ENCODE assay signal across 7 mouse cellular contexts in genomic region chr4:117303581-117304238, GRCm38 (mm10). TPM values are rescaled to one million over a fixed set of nuclear protein-coding genes. Genes with fewer than 3 reads are reported as not detected.
DNase-seq lines count a peak whose midpoint lies in the region; ATAC-seq and TF ChIP-seq lines count a peak whose summit lies in the region.

No protein-coding gene starts in this region.

- TF ChIP-seq POLR2A in limb, embryonic 14.5 days (IDR thresholded peaks at IDR 0.05; ENCODE audit: borderline replicate concordance, extremely low read depth, insufficient read depth, insufficient read length): no peak

- H3K27me3 ChIP-seq in lung, embryonic 16.5 days (ENCODE audit: control insufficient read depth, insufficient read depth, low read depth, low read length): peaks cover 36% of the 10 kb centered on the region
- peaks cover 44% of the 10 kb centered on the region for H3K27me3 ChIP-seq in forebrain, embryonic 14.5 days (replicated peaks; ENCODE audit: control insufficient read depth, insufficient read depth, low read length)
- H3K27me3 ChIP-seq in limb, embryonic 14.5 days (ENCODE audit: control insufficient read depth, insufficient read depth, low read length): peaks cover 33% of the 10 kb centered on the region
- H3K27me3 ChIP-seq in stomach, embryonic 14.5 days (ENCODE audit: control insufficient read depth, insufficient read depth, low read length): peaks cover 25% of the 10 kb centered on the region

- H3K4me3 ChIP-seq in lung, embryonic 16.5 days (ENCODE audit: low read length): peak overlapping the region; percentile 49
- peak overlapping the region; percentile 34 for H3K4me3 ChIP-seq in forebrain, embryonic 14.5 days (ENCODE audit: low read depth, low read length)
- peak overlapping the region; percentile 41 for H3K4me3 ChIP-seq in limb, embryonic 14.5 days (replicated peaks; ENCODE audit: low read length)
- peak overlapping the region; percentile 36 for H3K4me3 ChIP-seq in stomach, embryonic 14.5 days (ENCODE audit: low read depth, low read length)

- H3K4me1 ChIP-seq in lung, embryonic 16.5 days (replicated peaks; ENCODE audit: control insufficient read depth, insufficient read depth, low read length): peaks cover 8% of the 10 kb centered on the region
- peaks cover 8% of the 10 kb centered on the region for H3K4me1 ChIP-seq in forebrain, embryonic 14.5 days (ENCODE audit: control insufficient read depth, insufficient read depth, low read length)
- peaks cover 4% of the 10 kb centered on the region; the same call in 1 of the 2 replicates for H3K4me1 ChIP-seq in limb, embryonic 14.5 days (ENCODE audit: control insufficient read depth, insufficient read depth, low read length)
- H3K4me1 ChIP-seq in stomach, embryonic 14.5 days (ENCODE audit: control insufficient read depth, insufficient read depth, low read length): peaks cover 11% of the 10 kb centered on the region; the same call in 1 of the 2 replicates

- no peak for ATAC-seq in lung, embryonic 16.5 days (ENCODE audit: low read depth)
- ATAC-seq in forebrain, embryonic 14.5 days: peak; percentile 54; the same call in 1 of the 2 replicates
- no peak; the same call in 1 of the 2 replicates for ATAC-seq in limb, embryonic 14.5 days (ENCODE audit: low FRiP score, low read depth)
- no peak for ATAC-seq in stomach, embryonic 14.5 days (ENCODE audit: insufficient number of reproducible peaks, insufficient read depth, low FRiP score, low read depth)

- H3K9me3 ChIP-seq in lung, embryonic 16.5 days (ENCODE audit: control insufficient read depth, low read length): no peaks in the 10 kb centered on the region
- no peaks in the 10 kb centered on the region for H3K9me3 ChIP-seq in forebrain, embryonic 14.5 days (replicated peaks; ENCODE audit: control insufficient read depth, low read length)
- no peaks in the 10 kb centered on the region for H3K9me3 ChIP-seq in limb, embryonic 14.5 days (ENCODE audit: control insufficient read depth, low read length)
- no peaks in the 10 kb centered on the region for H3K9me3 ChIP-seq in stomach, embryonic 14.5 days (ENCODE audit: control insufficient read depth, low read depth, low read length)

- H3K36me3 ChIP-seq in lung, embryonic 16.5 days (ENCODE audit: control insufficient read depth, insufficient read depth, low read length): no peaks in the 10 kb centered on the region
- H3K36me3 ChIP-seq in forebrain, embryonic 14.5 days (ENCODE audit: control insufficient read depth, insufficient read depth, low read length): no peaks in the 10 kb centered on the region
- no peaks in the 10 kb centered on the region for H3K36me3 ChIP-seq in limb, embryonic 14.5 days (ENCODE audit: control insufficient read depth, insufficient read depth, low read length)
- no peaks in the 10 kb centered on the region for H3K36me3 ChIP-seq in stomach, embryonic 14.5 days (ENCODE audit: control insufficient read depth, insufficient read depth, low read length)

- no peak for DNase-seq in lung, postnatal 14 days
- no peak for DNase-seq in forebrain, embryonic 14.5 days (ENCODE audit: low spot score)
- no peak for DNase-seq in limb, embryonic 14.5 days (ENCODE audit: low spot score)
- no peak for DNase-seq in spleen, postnatal 14 days (ENCODE audit: low spot score in 2 of 2)
- DNase-seq in right cerebral cortex, adult 18-20 months: no peak

- no peak overlapping the region for H3K27ac ChIP-seq in lung, embryonic 16.5 days (ENCODE audit: low read length)
- no peak overlapping the region for H3K27ac ChIP-seq in forebrain, embryonic 14.5 days (ENCODE audit: low read depth, low read length)
- no peak overlapping the region for H3K27ac ChIP-seq in limb, embryonic 14.5 days (replicated peaks; ENCODE audit: low read depth, low read length)
- H3K27ac ChIP-seq in stomach, embryonic 14.5 days (ENCODE audit: low read length): no peak overlapping the region

- peak overlapping the region; percentile 52; the same call in 1 of the 2 replicates for H3K9ac ChIP-seq in lung, embryonic 16.5 days (ENCODE audit: low read length)
- peak overlapping the region; percentile 59 for H3K9ac ChIP-seq in forebrain, embryonic 14.5 days (ENCODE audit: low read length)
- H3K9ac ChIP-seq in limb, embryonic 14.5 days (ENCODE audit: low read depth, low read length, severe bottlenecking): peak overlapping the region; percentile 52
- peak overlapping the region; percentile 10; the same call in 1 of the 2 replicates for H3K9ac ChIP-seq in stomach, embryonic 14.5 days (replicated peaks; ENCODE audit: low read depth, low read length)

- 10% methylated on average over 25 of the region's 30 CpGs for WGBS in lung, embryonic 16.5 days
- 5% methylated on average over 30 of the region's 30 CpGs for WGBS in forebrain, embryonic 14.5 days
- 20% methylated on average over 29 of the region's 30 CpGs for WGBS in limb, embryonic 14.5 days
- 10% methylated on average over 29 of the region's 30 CpGs for WGBS in stomach, embryonic 14.5 days

- H3K4me2 ChIP-seq in lung, embryonic 16.5 days (ENCODE audit: low read depth, low read length): peak overlapping the region; percentile 81
- H3K4me2 ChIP-seq in forebrain, embryonic 14.5 days (ENCODE audit: low read length): peak overlapping the region; percentile 74
- H3K4me2 ChIP-seq in limb, embryonic 14.5 days (replicated peaks; ENCODE audit: low read depth, low read length, severe bottlenecking): peak overlapping the region; percentile 77
- peak overlapping the region; percentile 79 for H3K4me2 ChIP-seq in stomach, embryonic 14.5 days (replicated peaks; ENCODE audit: low read depth, low read length)

RNA-seq across cellular contexts. Expression of gene Armh1, which starts 51.8 kb away (rescaled TPM):
- 2.0 and 3.6 TPM in 2 replicates for polyA plus RNA-seq in lung, embryonic 16.5 days (2015; fragmentation: Nextera tagmentation; extraction: Ambion mirVana)
- 0.62 and 0.81 TPM in 2 replicates for polyA plus RNA-seq in forebrain, embryonic 14.5 days (2014; fragmentation: Nextera tagmentation; extraction: Ambion mirVana)
- polyA plus RNA-seq in limb, embryonic 14.5 days (2012; rRNA removed): 1.4 and 1.9 TPM in 2 replicates
- 0.40 and 1.3 TPM in 2 replicates for polyA plus RNA-seq in limb, embryonic 14.5 days (2014; fragmentation: Nextera tagmentation; extraction: Ambion mirVana)
- polyA plus RNA-seq in stomach, embryonic 14.5 days (2014; fragmentation: Nextera tagmentation; extraction: Ambion mirVana): 0.30 and 1.3 TPM in 2 replicates

RNA-seq across cellular contexts. Expression of gene Tmem53, which starts 52.0 kb away (rescaled TPM):
- 19.9 and 25.3 TPM in 2 replicates for polyA plus RNA-seq in lung, embryonic 16.5 days (2015; fragmentation: Nextera tagmentation; extraction: Ambion mirVana)
- 7.2 and 8.0 TPM in 2 replicates for polyA plus RNA-seq in forebrain, embryonic 14.5 days (2014; fragmentation: Nextera tagmentation; extraction: Ambion mirVana)
- 7.7 and 11.2 TPM in 2 replicates for polyA plus RNA-seq in limb, embryonic 14.5 days (2012; rRNA removed)
- polyA plus RNA-seq in limb, embryonic 14.5 days (2014; fragmentation: Nextera tagmentation; extraction: Ambion mirVana): 10.5 and 12.0 TPM in 2 replicates
- 18.9 and 19.4 TPM in 2 replicates for polyA plus RNA-seq in stomach, embryonic 14.5 days (2014; fragmentation: Nextera tagmentation; extraction: Ambion mirVana)
